Mouse (Mus musculus) lung, adult 2 months (tissue): ENCODE results near the gene Arl5c. TPM values are rescaled to one million over a fixed set of nuclear protein-coding genes. Genes with fewer than 3 reads are reported as not detected.

Experiments used
- DNase-seq: peaks from one replicate; pipeline ENCODE4 v3.0.0; 2022
- H3K4me1 ChIP-seq: fragments of 200-500 bp; 2 replicates; pipeline ENCODE4 v1.6.1; 2011; ENCODE audit warnings: low read length; ENCODE audit not compliant: control insufficient read depth, insufficient read depth
- H3K4me3 ChIP-seq: fragments of 200-500 bp; replicated peaks from 2 replicates; pipeline ENCODE3; 2011; ENCODE audit warnings: low read depth, mild to moderate bottlenecking, control low read depth, low read length; ENCODE audit errors: extremely low read depth
- CTCF ChIP-seq: fragments of 200-500 bp; IDR thresholded peaks from 2 replicates; pipeline ENCODE4 v1.5.1; 2011; ENCODE audit warnings: mild to moderate bottlenecking, low read length, control low read depth; ENCODE audit not compliant: insufficient read depth
- POLR2A ChIP-seq: fragments of 200-500 bp; IDR thresholded peaks from 2 replicates; pipeline ENCODE4 v1.6.1; 2011; ENCODE audit warnings: low read depth, mild to moderate bottlenecking, control low read depth, low read length, borderline replicate concordance; ENCODE audit errors: extremely low read depth
- WGBS: fragments of 180-500 bp; shearing (Covaris S2); methylation state at CpG from one replicate; pipeline ENCODE4 v1.1.7; 2018; 5-methylcytosine and 5-hydroxymethylcytosine counted together
- polyA plus RNA-seq: library from polyadenylated mRNA; depleted of rRNA; stranded (reverse); fragments of >200 nt; gene quantifications from 2 replicates; pipeline ENCODE4 v1.2.3, GENCODE M21; 2012

Arl5c gene
- polyA plus RNA-seq, 1 experiment = 5.1 TPM

- WGBS = 78% methylated on average over 10 of the region's 10 CpGs
These were observed 9.7 kb upstream of the Arl5c start for GRCm38 (mm10) chr11:98005686-98006085.

GRCm38 (mm10) chr11:98005076-98005475 is 9.1 kb upstream of the Arl5c start:
- peaks cover 5% of the 10 kb centered on the region; the same call in 1 of the 2 replicates for H3K4me1 ChIP-seq
- no peak overlapping the region for H3K4me3 ChIP-seq
- TF ChIP-seq CTCF (no peak), POLR2A (no peak)
- 63% methylated on average over 13 of the region's 13 CpGs for WGBS
- no peak for DNase-seq

More at GRCm38 (mm10) chr11:98005686-98006085, 9.7 kb upstream of the Arl5c start:
- no peak for DNase-seq
- no peak overlapping the region for H3K4me3 ChIP-seq
- TF ChIP-seq CTCF (no peak), POLR2A (no peak)
- H3K4me1 ChIP-seq = peaks cover 5% of the 10 kb centered on the region; the same call in 1 of the 2 replicates

- DNase-seq = no peak
- Histone ChIP-seq H3K4me1 (peaks cover 5% of the 10 kb centered on the region; the same call in 1 of the 2 replicates), H3K4me3 (no peak overlapping the region)
- 66% methylated on average over 8 of the region's 8 CpGs for WGBS
- TF ChIP-seq POLR2A (no peak), CTCF (no peak)
These were observed 8.2 kb upstream of the Arl5c start for GRCm38 (mm10) chr11:98004161-98004560.

- DNase-seq = no peak
- TF ChIP-seq CTCF (no peak), POLR2A (no peak)
These were observed 7.2 kb upstream of the Arl5c start for GRCm38 (mm10) chr11:98003171-98003671.

GRCm38 (mm10) chr11:98002627-98003026 is 6.6 kb upstream of the Arl5c start:
- Histone ChIP-seq H3K4me3 (peak overlapping the region; percentile 52), H3K4me1 (peaks cover 5% of the 10 kb centered on the region; the same call in 1 of the 2 replicates)
- TF ChIP-seq POLR2A (no peak), CTCF (peak; percentile 83)
- WGBS = 24% methylated on average over 12 of the region's 12 CpGs
- peak; percentile 77 for DNase-seq

More at GRCm38 (mm10) chr11:98003171-98003671, 7.2 kb upstream of the Arl5c start:
- 56% methylated on average over 17 of the region's 17 CpGs for WGBS
- no peak overlapping the region for H3K4me3 ChIP-seq
- peaks cover 5% of the 10 kb centered on the region; the same call in 1 of the 2 replicates for H3K4me1 ChIP-seq

- TF ChIP-seq CTCF (no peak), POLR2A (no peak)
- peaks cover 5% of the 10 kb centered on the region; the same call in 1 of the 2 replicates for H3K4me1 ChIP-seq
- no peak overlapping the region for H3K4me3 ChIP-seq
- no peak for DNase-seq
- WGBS = 71% methylated on average over 6 of the region's 6 CpGs
These were observed 6.0 kb upstream of the Arl5c start for GRCm38 (mm10) chr11:98001986-98002385.

GRCm38 (mm10) chr11:98001351-98001824 is 5.4 kb upstream of the Arl5c start:
- 44% methylated on average over 11 of the region's 11 CpGs for WGBS
- TF ChIP-seq POLR2A = no peak
- no peak for TF ChIP-seq CTCF
- no peak for DNase-seq
- peaks cover 5% of the 10 kb centered on the region; the same call in 1 of the 2 replicates for H3K4me1 ChIP-seq
- H3K4me3 ChIP-seq = no peak overlapping the region

- H3K4me3 ChIP-seq = no peak overlapping the region
- H3K4me1 ChIP-seq = peaks cover 5% of the 10 kb centered on the region; the same call in 1 of the 2 replicates
- no peak for DNase-seq
- WGBS = 22% methylated on average over 7 of the region's 7 CpGs
- TF ChIP-seq POLR2A (no peak), CTCF (no peak)
These were observed 4.6 kb upstream of the Arl5c start for GRCm38 (mm10) chr11:98000378-98001140.

- no peak for DNase-seq
- Histone ChIP-seq H3K4me1 (peaks cover 5% of the 10 kb centered on the region), H3K4me3 (no peak overlapping the region)
- 40% methylated on average over 5 of the region's 5 CpGs for WGBS
- TF ChIP-seq CTCF (no peak), POLR2A (no peak)
These were observed 3.8 kb upstream of the Arl5c start for GRCm38 (mm10) chr11:97999748-98000147.
